Mouse (Mus musculus) erythroblast, embryonic 14.5 days (primary cell): ENCODE data around the gene Sec14l1.

ENCODE experiments used
- GATA1 ChIP-seq: IDR thresholded peaks from 2 replicates; pipeline ENCODE4 v1.6.1; 2012; ENCODE audit warnings: low read length, inconsistent platforms, mixed read lengths
- TAL1 ChIP-seq: IDR thresholded peaks from 3 replicates; pipeline ENCODE4 v1.6.1; 2012; ENCODE audit warnings: low read length, inconsistent platforms, mixed read lengths

GRCm38 (mm10) chr11:117159946-117160307 is 45.0 kb downstream of the Sec14l1 start:
- TF ChIP-seq GATA1 (no peak), TAL1 (no peak)
